Mouse (Mus musculus) left cerebral cortex, adult 2 months (tissue): ENCODE measurements around the gene Pnpla5. TPM values are rescaled to one million over a fixed set of nuclear protein-coding genes. Genes with fewer than 3 reads are reported as not detected.

Source experiments
- DNase-seq, 2 experiments: peaks; one replicate each; pipeline ENCODE4 v3.0.0; 2021 to 2022; ENCODE audit warnings: low spot score in 2 of 2, mixed read lengths in 1 of 2; ENCODE audit errors: extremely low spot score in 1 of 2
- H3K27ac ChIP-seq: fragments of 200-600 bp; 2 replicates; pipeline ENCODE4 v1.8.1; 2022
- H3K4me3 ChIP-seq: fragments of 200-600 bp; 2 replicates; pipeline ENCODE4 v1.8.1; 2022
- CTCF ChIP-seq: fragments of 200-600 bp; IDR thresholded peaks from 2 replicates; pipeline ENCODE4 v1.8.1; 2022; ENCODE audit warnings: antibody characterized with exemption, mild to moderate bottlenecking, moderate library complexity
- intact Hi-C: fragments of 180-260 bp; cut with DNase I; formaldehyde crosslinking; loops from one replicate; pipeline ENCODE4 v1.15.1; 2025
- microRNA-seq, 2 experiments: library from miRNA; unstranded; fragments of <30 nt; microRNA quantifications; one replicate each; pipeline ENCODE4 v1.2.0; 2021
- total RNA-seq, 2 experiments: library from RNA; stranded (reverse); gene quantifications; 2 replicates each; pipeline ENCODE4 v1.2.3; 2021

The Pnpla5 gene
- total RNA-seq, 2 experiments from 2014 or later = not detected

DNA sequence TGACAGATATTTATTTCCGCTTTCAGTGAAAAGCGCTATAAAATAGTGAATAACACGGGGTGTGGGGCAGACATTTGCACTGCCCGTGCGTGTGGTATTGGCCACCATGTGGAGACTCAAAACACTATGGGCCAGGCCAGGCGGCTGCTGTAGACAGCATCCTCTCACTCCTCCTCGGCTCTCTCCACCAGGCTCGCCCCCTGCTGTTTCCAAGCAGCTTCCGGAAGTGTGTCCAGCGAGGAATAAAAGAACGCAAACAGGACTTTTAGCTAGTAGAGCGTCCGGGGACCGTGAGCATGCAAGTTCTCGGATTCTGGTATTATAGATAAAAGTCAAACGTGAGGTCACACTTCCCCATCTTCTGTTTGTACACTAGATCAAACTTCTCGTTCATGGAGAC lies 45.8 kb downstream of the Pnpla5 start:
- intact Hi-C loops = no loop called here
- Histone ChIP-seq H3K27ac (peak overlapping the region; percentile 59), H3K4me3 (no peak overlapping the region)
- peak; percentile 16 for TF ChIP-seq CTCF
- DNase-seq = no peak

GRCm38 (mm10) chr15:84074705-84075185 lies 48.2 kb downstream of the Pnpla5 start:
- intact Hi-C loops = loop anchor here (1.0 to 5.0 kb wide), 4 partner anchors 93 to 556 kb away; partner anchors contain the start of gene Pnpla3
- 0 out of 2 replicates have a peak overlapping the region, but pooled peaks have one; percentile 5 for H3K27ac ChIP-seq
- peak in 1 of 2 experiments; percentile 41 for DNase-seq
- TF ChIP-seq CTCF = peak; percentile 50
- no peak overlapping the region for H3K4me3 ChIP-seq

- peak; percentile 89 for TF ChIP-seq CTCF
- peak; percentile 66 to 86 for DNase-seq
- no peak overlapping the region for H3K4me3 ChIP-seq
- H3K27ac ChIP-seq = 0 out of 2 replicates have a peak overlapping the region, but pooled peaks have one; percentile 5
- intact Hi-C loops = loop anchor here (1.0 to 5.0 kb wide), 4 partner anchors 93 to 557 kb away; partner anchors contain the start of gene Pnpla3
Observed at GRCm38 (mm10) chr15:84073911-84074704, 48.9 kb downstream of the Pnpla5 start.

DNA sequence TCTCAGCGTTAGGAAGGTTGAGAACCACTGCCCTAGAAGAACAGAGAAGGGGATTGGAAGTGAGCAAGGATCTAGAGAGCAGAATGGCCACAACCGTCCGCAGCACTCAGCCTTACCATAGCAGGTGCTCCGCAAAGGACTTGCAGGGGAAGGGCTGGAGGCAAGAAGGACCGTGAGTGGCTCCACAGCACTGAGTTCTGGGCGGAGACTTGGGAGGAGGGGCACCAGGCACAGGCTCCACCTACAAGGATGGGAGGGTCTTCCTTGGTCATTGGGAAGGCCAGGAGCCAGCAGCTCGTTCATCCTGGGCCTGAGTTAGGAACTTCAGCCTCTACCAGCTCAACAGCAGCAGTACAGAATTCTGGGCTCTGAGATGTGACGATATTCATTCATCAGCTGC lies 49.9 kb downstream of the Pnpla5 start:
- intact Hi-C loops = loop anchor here (5.0 kb wide), 2 partner anchors 216 to 311 kb away; no protein-coding TSS in a partner anchor
- TF ChIP-seq CTCF = no peak
- no peak overlapping the region for H3K4me3 ChIP-seq
- no peak for DNase-seq
- H3K27ac ChIP-seq = no peak overlapping the region

DNA sequence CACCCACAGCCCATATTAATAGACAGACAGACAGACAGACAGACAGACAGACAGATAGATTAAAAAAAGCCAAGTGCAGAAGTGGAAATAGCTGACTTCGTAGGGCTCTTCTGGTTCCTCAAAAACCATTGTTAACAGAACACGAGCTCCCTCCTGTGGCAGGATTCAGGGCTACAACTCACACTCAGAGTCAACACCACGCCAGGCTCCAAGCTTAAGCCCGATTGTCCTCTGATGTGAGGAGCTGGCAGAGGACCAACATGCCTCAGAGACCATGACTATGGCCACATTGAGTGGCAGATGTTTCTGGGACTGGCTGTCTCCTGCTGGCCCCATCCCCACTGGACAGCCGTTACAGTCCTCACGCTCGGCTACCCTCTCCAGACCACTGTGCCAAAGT lies 50.7 kb downstream of the Pnpla5 start:
- H3K4me3 ChIP-seq = no peak overlapping the region
- intact Hi-C loops = loop anchor here (5.0 kb wide), 2 partner anchors 215 to 310 kb away; no protein-coding TSS in a partner anchor
- H3K27ac ChIP-seq = no peak overlapping the region
- peak; percentile 80 to 88 for DNase-seq
- TF ChIP-seq CTCF = peak; percentile 79

DNA sequence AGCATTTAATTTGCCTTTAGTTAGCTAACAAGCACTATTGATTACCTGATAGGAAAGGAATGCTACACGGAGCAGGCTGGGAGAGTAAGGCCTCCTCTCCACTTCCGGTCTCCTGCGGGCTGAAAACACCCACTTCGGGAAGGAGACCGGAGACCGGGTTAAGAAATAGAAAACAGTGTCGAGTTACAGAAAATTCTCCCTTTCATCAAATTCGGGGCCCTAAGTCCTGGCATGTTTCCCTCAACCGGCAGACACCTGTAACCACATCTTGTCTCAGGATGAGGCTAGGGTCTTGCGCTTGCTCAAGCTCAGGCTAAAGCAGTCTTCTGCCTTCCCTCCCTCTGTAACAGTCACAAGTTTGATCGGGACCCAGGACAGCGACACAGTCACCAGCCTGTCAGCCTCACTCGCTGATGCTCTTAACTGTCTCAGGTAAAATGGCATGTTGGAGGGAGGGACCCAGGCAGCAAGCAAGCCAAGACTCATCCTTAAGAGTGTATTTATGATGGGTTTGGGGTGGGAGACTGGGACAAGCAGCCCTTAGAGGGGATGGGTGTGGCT lies 52.8 kb downstream of the Pnpla5 start:
- Histone ChIP-seq H3K4me3 (no peak overlapping the region), H3K27ac (no peak overlapping the region)
- no peak for DNase-seq
- intact Hi-C loops = loop anchor here (5.0 kb wide), 2 partner anchors 213 to 308 kb away; no protein-coding TSS in a partner anchor
- TF ChIP-seq CTCF = no peak

DNA sequence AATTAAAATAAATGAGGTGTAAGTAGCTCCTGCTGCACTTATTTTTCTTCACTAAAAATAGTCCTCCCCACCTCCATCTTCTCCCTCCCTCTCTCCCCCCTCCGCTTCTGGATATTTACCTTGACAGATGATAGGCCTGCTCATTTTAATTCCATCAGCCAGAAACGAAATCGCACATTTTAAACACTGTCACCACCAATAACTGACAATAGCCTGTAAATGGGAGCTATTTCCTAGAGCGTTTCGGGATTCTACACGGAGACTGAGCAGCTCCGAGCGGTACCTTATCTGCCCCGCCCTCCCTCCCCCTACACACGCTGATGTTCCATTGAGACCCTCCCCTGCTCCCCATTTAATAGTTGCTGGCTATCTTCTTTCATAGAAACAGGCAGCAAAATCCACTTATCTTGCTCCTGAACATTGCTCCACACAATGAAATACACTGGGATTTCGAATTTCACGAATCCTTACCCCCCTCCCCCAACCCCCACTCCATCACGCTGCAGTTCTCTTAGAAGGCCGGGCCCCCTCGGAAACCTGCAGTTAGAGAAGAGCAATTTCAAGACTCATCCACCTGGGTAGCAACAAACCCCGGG lies 53.4 kb downstream of the Pnpla5 start:
- no peak for TF ChIP-seq CTCF
- Histone ChIP-seq H3K27ac (no peak overlapping the region), H3K4me3 (no peak overlapping the region)
- no peak for DNase-seq
- intact Hi-C loops = loop anchor here (5.0 kb wide), 3 partner anchors 212 to 307 kb away; no protein-coding TSS in a partner anchor

DNA sequence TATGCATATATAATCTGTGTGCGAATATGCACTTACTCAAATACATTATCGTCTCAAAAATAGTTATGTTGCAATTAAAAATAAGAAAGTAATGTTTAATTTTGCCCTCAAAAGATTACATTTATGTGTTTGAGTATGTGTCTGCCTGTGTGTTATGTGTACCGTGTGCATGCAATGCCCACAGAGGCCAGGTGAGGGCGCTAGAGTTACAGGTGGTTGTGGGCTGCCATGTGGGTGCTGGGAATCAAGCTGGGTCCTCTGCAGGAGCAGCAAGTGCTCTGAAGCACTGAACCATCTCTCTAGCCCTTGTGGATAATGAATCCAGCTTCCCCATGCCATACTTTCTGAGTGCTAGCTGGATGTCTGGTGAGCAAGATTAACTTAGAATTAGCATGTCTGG lies 57.3 kb downstream of the Pnpla5 start:
- no peak for DNase-seq
- intact Hi-C loops = loop anchor here (5.0 kb wide), 1 partner anchor 283 kb away; no protein-coding TSS in a partner anchor
- no peak overlapping the region; the same call in 1 of the 2 replicates for H3K27ac ChIP-seq
- peak; percentile 44 for TF ChIP-seq CTCF
- H3K4me3 ChIP-seq = no peak overlapping the region; the same call in 1 of the 2 replicates

DNA sequence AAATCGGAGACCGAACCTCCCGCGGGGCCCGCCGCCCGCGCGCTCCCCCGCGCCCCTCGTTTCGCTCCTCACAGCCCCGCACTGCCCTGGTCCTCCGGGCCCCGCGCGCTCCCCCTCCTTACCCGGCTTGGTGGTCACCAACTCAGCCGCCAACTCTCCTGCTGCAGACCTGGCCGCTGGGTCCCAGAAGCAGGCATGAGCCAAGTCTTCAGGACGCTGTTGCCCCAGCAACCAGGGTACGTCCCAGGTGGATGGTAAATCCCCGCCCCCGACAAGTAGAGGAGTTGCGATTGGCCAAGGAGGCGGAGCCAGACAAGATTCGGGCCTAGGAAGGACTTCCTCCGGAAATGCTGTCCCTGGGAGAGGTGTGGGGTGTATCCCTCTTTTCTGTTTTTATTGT lies 57.8 kb downstream of the Pnpla5 start, which contains the start of gene Efcab6:
TSS of gene Efcab6 (minus strand) at position 240 of the 400 bp plus-strand sequence.
- peak; percentile 73 to 75 for DNase-seq
- peak within 1 kb of the TSS; percentile 66 for H3K27ac ChIP-seq
- H3K4me3 ChIP-seq = peak within 1 kb of the TSS; percentile 61
- intact Hi-C loops = loop anchor here (5.0 kb wide), 1 partner anchor 283 kb away; no protein-coding TSS in a partner anchor
- no peak for TF ChIP-seq CTCF

Small RNAs within 50 kb of the gene (microRNA-seq; reads per million reads assigned to microRNA genes)
- 0.48 to 0.49 reads per million in 2 experiments for gene Mir6392

Other genes starting within 250 kb of the Pnpla5 start
- gene Efcab6, start 57.8 kb downstream of the Pnpla5 start, total RNA-seq = 10 to 100 TPM; 16.7 to 17.5 TPM
- gene Sult4a1, start 17.4 kb downstream of the Pnpla5 start, total RNA-seq = 100 to 1,000 TPM; 434 to 449 TPM
- gene Pnpla3, start 44.7 kb upstream of the Pnpla5 start, total RNA-seq = 10 to 100 TPM; 10.9 to 12.0 TPM
- gene Samm50, start 69.1 kb upstream of the Pnpla5 start, total RNA-seq = 100 to 1,000 TPM in 1 of 2 experiments, 10 to 100 TPM in 1; 99.4 to 111 TPM
- gene Parvb, start 108.9 kb upstream of the Pnpla5 start, total RNA-seq = 10 to 100 TPM; 19.3 to 20.9 TPM
- gene Parvg, start 200.9 kb upstream of the Pnpla5 start, total RNA-seq = 1 to 10 TPM; 6.8 to 7.1 TPM